Mouse (Mus musculus) lung, postnatal 25 days (tissue): ENCODE data around the gene Tmem274.

ENCODE experiments used
- DNase-seq: peaks from one replicate; pipeline ENCODE4 v3.0.0; 2022; ENCODE audit warnings: low spot score

Gene Tmem274

DNA sequence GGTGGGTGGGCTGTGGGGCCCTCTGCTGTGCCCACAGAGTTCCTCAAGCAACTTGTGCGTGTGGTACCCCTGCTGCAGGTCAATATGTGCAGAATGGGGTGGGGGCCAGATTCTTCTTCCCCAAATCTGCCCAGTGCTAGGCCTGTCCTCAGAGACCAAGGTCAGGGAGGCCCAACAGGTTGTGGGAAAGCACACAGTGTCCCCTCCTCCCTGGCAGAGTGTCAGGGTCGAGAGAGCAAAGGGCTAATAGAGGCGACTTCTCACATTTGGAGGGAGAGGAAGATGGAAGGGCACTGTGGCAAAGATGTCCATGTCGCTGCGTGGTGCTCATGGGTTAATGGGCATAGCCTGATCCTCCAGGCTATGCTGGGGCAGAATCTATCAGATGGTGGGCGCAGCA, 48.6 kb downstream of the Tmem274 start:
- no peak for DNase-seq

DNA sequence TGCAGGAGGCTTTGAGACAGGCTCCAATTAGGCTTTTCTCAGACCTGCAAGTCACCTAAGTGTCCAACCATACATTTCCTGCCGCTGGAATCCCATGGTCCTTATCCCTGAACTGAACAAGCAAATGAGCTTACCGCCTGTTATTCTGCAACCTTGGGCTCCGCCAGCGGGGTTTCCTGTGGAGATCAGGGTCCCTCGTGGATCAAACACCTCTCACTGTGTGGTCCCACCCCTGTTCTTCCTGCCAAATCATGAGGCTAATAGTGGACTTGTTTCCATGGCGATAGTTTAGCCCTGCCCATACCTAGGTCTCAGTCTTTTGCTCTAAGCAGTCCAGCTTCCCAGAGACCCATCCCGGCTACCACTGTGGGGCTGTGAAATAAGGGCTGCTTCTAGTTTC, 49.2 kb downstream of the Tmem274 start:
- no peak for DNase-seq

DNA sequence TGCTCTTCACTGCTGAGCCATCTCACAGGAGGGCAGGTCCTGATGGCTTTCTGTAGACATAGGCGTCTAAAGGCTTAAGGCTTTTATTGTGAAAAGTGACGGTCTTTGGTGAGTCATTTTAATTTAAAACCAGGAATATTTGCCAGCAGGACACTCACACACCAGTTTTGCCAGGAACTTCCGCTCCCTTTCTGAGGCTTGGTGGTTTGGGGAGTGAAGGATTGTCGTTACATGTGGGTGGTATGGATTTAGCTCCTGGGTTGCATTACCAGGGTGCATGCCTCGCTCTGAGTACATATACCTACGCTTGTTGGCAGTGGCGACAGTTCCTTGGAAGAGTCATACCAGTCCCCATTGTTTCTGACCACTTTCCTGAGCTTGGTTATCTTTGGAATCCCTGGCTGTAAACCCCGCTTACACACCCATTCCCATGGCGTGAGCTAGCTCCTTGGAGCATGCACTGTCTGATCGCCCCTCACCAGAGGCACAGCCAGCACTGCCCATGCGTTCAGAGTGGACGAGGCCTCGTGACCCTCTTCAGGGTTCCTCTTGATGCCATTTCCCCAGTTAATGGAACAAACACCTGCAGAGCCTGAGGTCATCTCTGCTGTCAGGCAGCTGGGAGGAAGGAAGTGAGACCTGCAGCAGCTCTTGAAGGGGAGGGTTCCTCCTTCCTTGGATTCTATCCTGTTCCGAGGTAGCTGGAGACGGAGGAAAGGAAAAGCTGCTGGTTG, 50.6 kb downstream of the Tmem274 start:
- no peak for DNase-seq

DNA sequence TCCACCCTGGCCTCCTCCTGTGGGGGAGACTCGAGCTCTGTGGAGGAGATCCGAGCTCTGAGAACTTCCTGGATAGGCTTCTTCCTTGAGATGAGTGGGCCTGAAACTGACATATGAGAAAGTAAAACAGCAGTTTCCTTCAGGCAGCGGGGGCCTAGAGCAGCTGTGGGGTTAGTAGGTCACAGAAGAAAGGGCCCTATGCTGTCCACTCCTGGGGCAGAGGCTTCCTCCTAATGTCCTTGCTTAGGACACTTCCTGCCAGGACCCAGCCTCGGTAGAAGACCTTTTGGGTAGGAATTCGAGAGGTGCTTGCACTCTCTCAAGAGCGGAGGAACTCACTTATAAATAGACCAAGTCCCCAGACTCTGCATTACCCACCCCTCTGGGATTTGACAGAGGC, 52.5 kb downstream of the Tmem274 start:
- no peak for DNase-seq
